Mouse (Mus musculus) cerebral cortex, adult 2 months (tissue): ENCODE measurements around the gene Ap1s2.

Source experiments
- WGBS: fragments of 180-500 bp; shearing (Covaris S2); methylation state at CpG from one replicate; pipeline ENCODE4 v1.1.7; 2018; 5-methylcytosine and 5-hydroxymethylcytosine counted together

Ap1s2 gene

DNA sequence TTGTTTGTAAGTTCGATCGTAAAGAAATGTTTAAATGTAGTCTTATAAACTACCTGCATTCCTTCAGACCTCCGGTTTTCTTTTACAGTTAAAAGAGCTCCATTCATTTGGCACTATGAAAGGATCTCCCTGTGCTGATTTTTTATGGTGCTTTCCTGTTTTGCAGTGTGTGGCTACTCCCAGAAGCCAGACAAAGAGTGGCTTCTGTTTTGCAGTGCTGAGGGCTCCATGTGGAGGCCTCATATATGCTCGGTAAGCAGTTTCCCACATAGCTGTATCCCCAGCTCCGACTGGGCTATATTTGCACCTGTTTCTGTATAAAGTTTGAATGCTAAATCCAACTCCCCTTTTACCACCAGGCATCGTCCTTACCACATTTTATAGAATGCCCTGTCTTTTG, 73.3 kb downstream of the Ap1s2 start:
- 49% methylated on average over 6 of the region's 6 CpGs for WGBS
